In the genomic region with DNA sequence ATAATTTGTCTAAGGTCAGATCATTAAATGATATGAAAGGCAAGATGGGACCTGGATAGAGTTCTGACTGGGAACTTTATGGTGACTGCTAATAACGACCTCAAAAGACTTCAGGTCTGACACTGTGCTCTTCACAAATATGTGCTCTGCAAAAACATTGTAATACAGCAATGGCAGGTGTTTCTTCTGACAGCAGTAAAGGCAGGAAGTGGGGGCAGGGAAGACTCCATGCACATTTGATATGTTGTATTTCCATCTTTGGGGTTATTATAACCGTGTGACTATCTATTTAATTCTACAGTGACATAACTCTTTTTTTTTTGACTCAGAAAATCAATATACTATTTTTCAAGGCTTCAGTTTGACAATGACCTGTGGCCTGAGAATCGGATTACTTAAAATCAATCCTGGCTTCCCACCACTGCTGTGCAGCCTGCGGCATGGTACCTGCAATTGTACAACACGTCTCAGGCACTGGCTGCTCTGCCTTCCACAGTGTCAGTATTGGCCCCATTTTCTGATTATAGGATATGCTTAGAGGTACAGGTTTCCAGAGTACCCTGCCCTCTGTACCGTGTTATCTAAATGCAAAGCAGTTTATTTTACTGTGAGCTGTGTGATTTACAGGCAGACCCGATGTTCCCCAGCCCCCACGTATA, we compare ENCODE assay signal across 26 mouse cellular contexts.
A peak's percentile ranks its signal among the peaks of the same experiment; 100 is the strongest.
DNase-seq lines count a peak whose midpoint lies in the region; ATAC-seq and TF ChIP-seq lines count a peak whose summit lies in the region.
"Had no signal": no experiment of that assay in that cellular context is flagged by ENCODE, and none has a peak within 500 bp of the region (broad histone marks: within the 10 kb centered on the region; RNA-seq: fewer than 3 reads in every experiment).

No protein-coding gene starts in this region.

- H3K4me3 ChIP-seq in midbrain, embryonic 11.5 days (ENCODE audit: low read depth, low read length): no peak overlapping the region
- no peak overlapping the region for H3K4me3 ChIP-seq in midbrain, postnatal 0 days (ENCODE audit: low read depth, low read length)
- no peak overlapping the region for H3K4me3 ChIP-seq in midbrain, embryonic 16.5 days (ENCODE audit: low read depth, low read length)
- H3K4me3 ChIP-seq: embryonic facial prominence, embryonic 13.5 days; erythroblast, embryonic 14.5 days; forebrain, embryonic 12.5 days; heart, embryonic 12.5 days; hindbrain, embryonic 15.5 days; limb, embryonic 13.5 days; liver, embryonic 13.5 days had no signal

- no peak for DNase-seq in midbrain, embryonic 11.5 days (ENCODE audit: low spot score, missing footprints)
- DNase-seq in midbrain, postnatal 0 days (ENCODE audit: low spot score): no peak
- no peak for DNase-seq in spleen, postnatal 14 days (ENCODE audit: low spot score in 2 of 2)
- no peak for DNase-seq in embryo, embryonic 10.5 days (ENCODE audit: low spot score)
- DNase-seq: adrenal gland, postnatal 25 days; cerebellum, adult 11 months; cerebellum, postnatal 14 days; embryo, embryonic 11 days; gastrocnemius, postnatal 25 days; heart, adult 18-20 months; heart, postnatal 10 days; kidney, adult 2 months; layer of hippocampus, adult 9-11 months; liver, embryonic 13.5 days; lung, embryonic 14.5 days; thymus, postnatal 36 days had no signal

- no peaks in the 10 kb centered on the region for H3K4me1 ChIP-seq in midbrain, embryonic 11.5 days (ENCODE audit: control insufficient read depth, insufficient read depth, low read length)
- no peaks in the 10 kb centered on the region for H3K4me1 ChIP-seq in midbrain, postnatal 0 days (ENCODE audit: insufficient read depth, low read length)
- H3K4me1 ChIP-seq in midbrain, embryonic 16.5 days (ENCODE audit: control insufficient read depth, insufficient read depth, low read length): no peaks in the 10 kb centered on the region
- H3K4me1 ChIP-seq: embryonic facial prominence, embryonic 13.5 days; forebrain, embryonic 12.5 days; heart, embryonic 12.5 days; hindbrain, embryonic 15.5 days; limb, embryonic 13.5 days; liver, embryonic 13.5 days had no signal

- H3K27ac ChIP-seq in midbrain, embryonic 11.5 days (ENCODE audit: low read depth, low read length): no peak overlapping the region
- H3K27ac ChIP-seq in midbrain, postnatal 0 days (ENCODE audit: low read depth, low read length): no peak overlapping the region
- no peak overlapping the region for H3K27ac ChIP-seq in midbrain, embryonic 16.5 days (ENCODE audit: low read length)
- H3K27ac ChIP-seq: embryonic facial prominence, embryonic 13.5 days; forebrain, embryonic 12.5 days; hindbrain, embryonic 15.5 days; kidney, postnatal 0 days; limb, embryonic 13.5 days; liver, embryonic 13.5 days had no signal

- no peak for TF ChIP-seq CTCF in midbrain, postnatal 0 days (IDR thresholded peaks at IDR 0.05)

- H3K36me3 ChIP-seq in midbrain, embryonic 11.5 days (ENCODE audit: control insufficient read depth, insufficient read depth, low read length): no peaks in the 10 kb centered on the region
- no peaks in the 10 kb centered on the region for H3K36me3 ChIP-seq in midbrain, postnatal 0 days (ENCODE audit: insufficient read depth, low read length)
- no peaks in the 10 kb centered on the region for H3K36me3 ChIP-seq in midbrain, embryonic 16.5 days (ENCODE audit: control insufficient read depth, insufficient read depth, low read length)
- H3K36me3 ChIP-seq: embryonic facial prominence, embryonic 13.5 days; forebrain, embryonic 12.5 days; heart, embryonic 12.5 days; hindbrain, embryonic 15.5 days; limb, embryonic 13.5 days; liver, embryonic 13.5 days had no signal

- no peaks in the 10 kb centered on the region for H3K9me3 ChIP-seq in midbrain, embryonic 11.5 days (ENCODE audit: control insufficient read depth, low read length)
- H3K9me3 ChIP-seq in midbrain, postnatal 0 days (ENCODE audit: low read length): no peaks in the 10 kb centered on the region
- H3K9me3 ChIP-seq in midbrain, embryonic 16.5 days (replicated peaks; ENCODE audit: control insufficient read depth, low read length, poor library complexity, severe bottlenecking): no peaks in the 10 kb centered on the region
- H3K9me3 ChIP-seq: embryonic facial prominence, embryonic 13.5 days; forebrain, embryonic 12.5 days; heart, embryonic 12.5 days; hindbrain, embryonic 15.5 days; limb, embryonic 13.5 days; liver, embryonic 13.5 days had no signal

- no peak overlapping the region for H3K4me2 ChIP-seq in midbrain, embryonic 11.5 days
- H3K4me2 ChIP-seq in midbrain, postnatal 0 days (ENCODE audit: low read depth, low read length, poor library complexity, severe bottlenecking): no peak overlapping the region
- no peak overlapping the region for H3K4me2 ChIP-seq in midbrain, embryonic 16.5 days (ENCODE audit: low read length)
- H3K4me2 ChIP-seq: embryonic facial prominence, embryonic 13.5 days; forebrain, embryonic 12.5 days; heart, embryonic 12.5 days; hindbrain, embryonic 15.5 days; limb, embryonic 13.5 days; liver, embryonic 13.5 days; lung, embryonic 14.5 days had no signal

- peak; percentile 61; the same call in 1 of the 2 replicates for ATAC-seq in midbrain, embryonic 11.5 days (ENCODE audit: low FRiP score)
- ATAC-seq in midbrain, postnatal 0 days (ENCODE audit: low FRiP score): no peak
- ATAC-seq in CD4-positive, CD25-positive, alpha-beta regulatory T cell, adult 4 months: peak; percentile 78
- ATAC-seq in inflammation-experienced regulatory T-cells, adult 6 months: peak; percentile 46
- ATAC-seq in midbrain, embryonic 16.5 days: peak; percentile 48; the same call in 1 of the 2 replicates

- 84% methylated on average over 8 of the region's 8 CpGs for WGBS in midbrain, embryonic 11.5 days
- 74% methylated on average over 8 of the region's 8 CpGs for WGBS in midbrain, postnatal 0 days
- WGBS in midbrain, embryonic 16.5 days: 75% methylated on average over 8 of the region's 8 CpGs

- no peak overlapping the region for H3K9ac ChIP-seq in midbrain, embryonic 11.5 days (ENCODE audit: low read length)
- no peak overlapping the region for H3K9ac ChIP-seq in midbrain, postnatal 0 days (replicated peaks; ENCODE audit: low read length, poor library complexity, severe bottlenecking)
- 0 out of 2 replicates have a peak overlapping the region, but pooled peaks have one; percentile 11 for H3K9ac ChIP-seq in midbrain, embryonic 16.5 days (ENCODE audit: low read depth, low read length)
- H3K9ac ChIP-seq: embryonic facial prominence, embryonic 13.5 days; forebrain, embryonic 12.5 days; heart, embryonic 12.5 days; hindbrain, embryonic 15.5 days; limb, embryonic 13.5 days; liver, embryonic 13.5 days; lung, embryonic 14.5 days had no signal

- H3K27me3 ChIP-seq in midbrain, embryonic 11.5 days (ENCODE audit: control insufficient read depth, insufficient read depth, low read length): no peaks in the 10 kb centered on the region
- H3K27me3 ChIP-seq in midbrain, postnatal 0 days (ENCODE audit: insufficient read depth, low read length): no peaks in the 10 kb centered on the region
- no peaks in the 10 kb centered on the region for H3K27me3 ChIP-seq in midbrain, embryonic 16.5 days (ENCODE audit: control insufficient read depth, insufficient read depth, low read depth, low read length)
- H3K27me3 ChIP-seq: embryonic facial prominence, embryonic 13.5 days; forebrain, embryonic 12.5 days; heart, embryonic 12.5 days; hindbrain, embryonic 15.5 days; limb, embryonic 13.5 days; liver, embryonic 13.5 days had no signal
